Mouse (Mus musculus) lung, postnatal 36 days (tissue): ENCODE measurements around the gene Rgl1.
A peak's percentile ranks its signal among the peaks of the same experiment; 100 is the strongest.
"Not testable (repeated sequence)": the region's sequence is repeated elsewhere in the genome, so short reads cannot be mapped to it uniquely, and the experiment has no call there.

Experiments used
- DNase-seq: peaks from one replicate; pipeline ENCODE4 v3.0.0; 2022; ENCODE audit warnings: mixed read lengths

Gene Rgl1

DNA sequence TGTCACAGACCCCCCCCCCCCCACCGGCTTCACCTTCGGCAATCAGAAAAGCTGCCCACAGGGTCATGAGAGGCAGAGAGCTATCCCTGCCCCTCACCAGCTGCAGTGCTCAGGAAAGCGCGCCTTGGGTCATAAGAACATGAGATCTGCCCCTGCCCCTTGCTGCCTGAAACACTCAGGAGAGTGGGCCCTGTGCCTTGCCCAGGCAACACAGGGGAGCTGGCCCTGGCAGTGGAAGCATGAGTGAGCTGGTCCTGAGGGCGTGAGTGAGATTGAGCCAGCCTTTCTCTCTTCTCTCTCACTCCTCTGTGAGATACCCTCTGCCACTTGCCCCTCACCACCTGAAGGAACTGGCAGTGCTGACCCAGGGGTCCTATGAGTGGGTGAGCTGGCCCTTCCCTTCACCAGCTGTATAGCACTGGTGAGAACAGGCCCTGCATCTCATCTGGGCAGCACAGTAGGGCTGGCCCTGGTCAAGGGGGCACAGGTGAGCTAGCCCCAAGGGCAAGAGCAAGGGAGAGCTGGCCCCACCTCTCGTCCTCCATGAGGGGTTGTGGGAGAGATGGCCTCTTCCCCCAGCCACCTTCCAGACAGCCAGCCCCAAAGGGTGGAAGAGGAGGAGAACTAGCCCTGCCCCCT lies 115.2 kb downstream of the Rgl1 start:
- no peak for DNase-seq

GRCm38 (mm10) chr1:152648052-152648451 lies 118.1 kb downstream of the Rgl1 start:
- no peak for DNase-seq

DNA sequence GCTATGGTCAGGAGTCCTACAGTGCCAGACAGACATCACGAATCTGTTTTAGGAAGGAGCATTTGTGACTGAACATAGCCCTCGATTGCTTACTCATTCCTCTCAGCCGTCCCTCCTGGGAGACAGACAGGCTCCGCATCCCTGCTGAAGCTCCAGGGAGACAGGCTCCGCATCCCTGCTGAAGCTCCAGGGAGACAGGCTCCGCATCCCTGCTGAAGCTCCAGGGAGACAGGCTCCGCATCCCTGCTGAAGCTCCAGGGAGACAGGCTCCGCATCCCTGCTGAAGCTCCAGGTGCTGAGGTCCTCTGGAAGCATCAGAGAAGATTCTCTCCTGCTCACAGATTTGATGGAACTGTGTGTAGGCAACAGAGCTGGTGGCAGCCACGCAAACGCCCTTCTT lies 123.9 kb downstream of the Rgl1 start:
- DNase-seq, result not testable (repeated sequence)

GRCm38 (mm10) chr1:152640195-152640981 lies 125.8 kb downstream of the Rgl1 start:
- peak; percentile 64 for DNase-seq

- DNase-seq, result no peak
Observed at GRCm38 (mm10) chr1:152639344-152639743, 126.8 kb downstream of the Rgl1 start.

GRCm38 (mm10) chr1:152634638-152635037 lies 131.5 kb downstream of the Rgl1 start:
- DNase-seq, result no peak

DNA sequence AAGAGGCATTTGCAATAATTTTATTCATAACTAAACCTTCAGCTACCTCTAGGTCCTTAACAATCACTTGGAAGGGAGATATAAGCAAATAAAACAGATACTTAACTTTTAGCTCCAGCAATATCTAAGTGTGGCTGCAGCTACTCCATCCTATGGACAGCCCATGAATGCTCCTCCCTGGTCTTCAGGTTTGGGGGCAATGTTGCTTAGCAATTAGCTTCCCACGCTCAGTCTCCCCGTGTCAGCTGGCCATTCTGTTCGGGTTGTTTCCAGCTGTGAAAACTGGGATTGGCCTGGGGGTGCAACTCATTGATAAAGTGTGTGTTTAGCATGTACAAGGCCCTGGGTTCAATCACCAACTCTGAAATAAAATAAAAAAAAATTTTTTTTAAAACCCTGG lies 136.4 kb downstream of the Rgl1 start:
- no peak for DNase-seq

DNA sequence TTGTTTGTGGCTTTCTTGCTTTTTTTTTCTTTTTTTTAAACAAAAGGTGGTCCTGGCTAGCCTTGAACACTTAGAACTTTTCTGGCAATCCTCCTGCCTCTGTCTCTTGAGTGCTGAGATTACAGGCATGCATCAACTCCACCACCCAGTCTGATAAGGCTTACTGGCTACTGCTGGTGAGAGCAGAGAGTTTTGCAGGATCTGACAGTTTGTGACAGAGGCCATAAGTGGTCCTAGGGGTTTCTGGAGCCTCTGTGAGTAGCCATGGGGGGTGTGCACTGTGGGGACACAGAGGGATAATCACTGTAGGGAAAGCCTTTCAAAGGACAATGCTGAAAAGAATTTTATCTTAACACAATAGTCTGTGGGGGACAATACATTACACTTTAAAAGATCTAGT lies 140.5 kb downstream of the Rgl1 start:
- DNase-seq, result no peak

- DNase-seq, result peak; percentile 90
Observed at GRCm38 (mm10) chr1:152624644-152625454, 141.3 kb downstream of the Rgl1 start.

DNA sequence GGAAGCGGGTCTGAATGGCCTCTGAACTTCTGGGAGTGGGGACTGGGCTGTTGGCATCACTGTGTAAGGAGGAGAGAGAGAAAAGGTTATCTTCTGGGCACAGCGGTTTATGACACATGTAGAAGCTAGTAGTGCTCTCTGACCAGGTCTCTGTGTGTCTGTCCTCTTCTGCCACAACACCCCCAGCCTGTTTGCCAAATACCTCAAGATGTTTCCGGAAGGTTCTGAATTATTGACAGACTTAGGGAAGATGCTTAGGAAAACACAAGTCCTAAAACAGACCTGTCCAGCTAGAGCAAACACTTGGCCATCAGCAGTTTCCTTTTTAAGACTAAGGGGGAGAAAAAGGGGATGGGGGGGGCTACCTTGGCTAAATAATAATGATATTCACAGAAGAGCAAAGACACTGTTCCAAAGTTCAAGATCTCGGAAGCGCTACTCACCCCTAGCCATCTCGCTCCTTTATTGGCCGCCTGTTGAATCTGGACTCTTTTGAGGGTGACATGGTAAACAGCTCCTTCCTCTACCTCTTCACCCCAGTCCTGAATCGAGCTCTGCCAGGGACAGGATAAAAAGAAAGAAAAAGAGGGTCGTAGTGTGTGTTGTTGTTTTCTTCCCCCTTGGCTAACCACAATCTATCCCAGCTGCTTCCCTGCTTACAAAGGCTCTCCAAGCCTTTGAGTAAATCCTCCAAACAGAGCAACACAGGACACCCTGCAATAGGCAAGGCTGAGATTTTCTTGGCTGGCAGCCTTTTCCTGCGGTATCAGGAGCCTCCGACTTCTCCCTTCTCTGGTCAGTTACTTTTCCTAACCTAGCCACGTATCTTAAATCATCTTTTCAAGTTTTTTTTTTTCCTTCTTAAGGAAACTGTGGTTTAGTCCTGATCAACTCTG lies 142.5 kb downstream of the Rgl1 start:
- peak; percentile 67 for DNase-seq

GRCm38 (mm10) chr1:152622765-152623211 lies 143.4 kb downstream of the Rgl1 start:
- DNase-seq, result peak; percentile 59

- no peak for DNase-seq
Observed at GRCm38 (mm10) chr1:152621624-152622023, 144.5 kb downstream of the Rgl1 start.

DNA sequence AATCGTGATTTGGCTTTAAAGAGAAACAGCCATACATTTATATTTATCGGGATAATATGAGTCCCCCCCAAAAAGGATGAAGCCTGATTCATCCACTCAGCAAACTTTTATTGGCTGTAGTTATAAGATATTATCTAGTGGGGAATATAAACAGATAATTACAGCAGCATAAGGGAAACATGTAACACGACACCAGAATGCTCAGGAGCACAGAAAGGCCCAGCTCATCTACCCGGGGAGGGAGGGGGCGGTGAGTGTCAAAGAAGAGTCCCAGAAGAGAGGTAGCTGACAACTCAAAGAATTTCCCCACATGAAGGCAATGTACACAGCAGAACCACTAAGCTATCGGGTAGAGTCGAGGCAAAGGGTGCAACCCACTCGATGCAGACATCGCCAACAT lies 146.8 kb downstream of the Rgl1 start:
- DNase-seq, result no peak

DNA sequence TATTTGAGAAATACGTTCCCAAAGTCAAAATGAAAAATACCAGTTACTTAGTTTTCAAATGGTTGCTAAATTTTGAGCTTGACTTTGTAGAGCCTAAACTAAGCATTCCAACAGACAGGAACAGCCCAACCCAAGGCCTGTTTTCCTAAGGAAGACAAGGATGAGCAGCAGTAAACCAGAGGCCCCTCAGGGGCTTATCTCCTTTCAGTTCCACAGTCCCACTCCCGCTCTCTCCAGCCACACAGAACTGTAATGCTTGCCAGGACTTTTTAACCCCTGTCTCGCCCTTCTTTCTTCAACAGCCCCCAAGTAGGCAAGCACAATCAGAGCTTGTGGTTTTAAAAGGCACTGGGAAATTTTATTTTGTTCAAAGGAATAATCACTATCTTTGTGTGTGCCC lies 147.3 kb downstream of the Rgl1 start:
- DNase-seq, result no peak

DNA sequence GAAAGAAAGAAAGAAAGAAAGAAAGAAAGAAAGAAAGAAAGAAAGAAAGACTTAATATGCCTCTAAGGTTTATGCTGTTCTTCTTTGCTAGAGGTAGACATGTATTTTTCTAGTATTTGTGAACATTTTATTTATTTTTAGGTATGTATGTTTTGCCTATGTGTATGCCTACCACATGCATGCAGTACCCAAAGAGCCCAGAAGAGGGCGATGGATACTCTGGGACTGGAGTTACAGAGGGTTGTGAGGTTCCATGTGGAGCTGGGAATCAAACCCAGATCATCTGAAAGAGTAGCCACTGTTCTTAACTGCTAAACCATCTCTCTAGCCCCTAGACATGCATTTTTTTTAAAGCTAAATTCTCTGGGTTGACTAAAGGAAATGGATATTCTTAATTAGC lies 147.8 kb downstream of the Rgl1 start:
- DNase-seq, result no peak

DNA sequence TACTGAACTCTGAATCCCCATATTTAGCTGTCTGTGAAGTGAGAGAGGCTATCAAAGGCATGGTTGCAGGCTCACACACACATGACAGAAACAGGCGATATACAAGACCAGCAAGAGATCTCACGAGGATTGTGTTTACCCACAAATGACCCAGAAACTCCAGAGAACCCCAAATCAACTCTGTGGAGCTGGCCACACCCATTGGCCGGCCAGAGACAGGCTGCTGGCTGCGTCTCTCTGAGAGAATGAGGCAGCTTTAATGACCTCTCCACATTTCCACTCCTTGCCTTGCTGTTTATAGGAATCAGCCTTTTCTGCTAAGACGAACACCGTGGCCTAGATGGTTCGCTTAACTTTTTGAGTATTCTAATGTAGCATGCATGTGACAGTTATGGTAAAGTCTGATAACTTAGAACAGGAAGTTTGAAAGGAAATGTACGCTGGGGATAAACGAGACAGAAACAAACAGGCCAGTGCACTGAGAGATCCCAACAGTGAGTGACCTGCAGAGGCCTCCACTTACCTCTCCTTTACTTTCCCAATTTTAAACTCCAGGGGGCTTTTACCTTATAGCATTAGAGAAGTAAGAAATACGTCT lies 148.3 kb downstream of the Rgl1 start:
- no peak for DNase-seq

DNA sequence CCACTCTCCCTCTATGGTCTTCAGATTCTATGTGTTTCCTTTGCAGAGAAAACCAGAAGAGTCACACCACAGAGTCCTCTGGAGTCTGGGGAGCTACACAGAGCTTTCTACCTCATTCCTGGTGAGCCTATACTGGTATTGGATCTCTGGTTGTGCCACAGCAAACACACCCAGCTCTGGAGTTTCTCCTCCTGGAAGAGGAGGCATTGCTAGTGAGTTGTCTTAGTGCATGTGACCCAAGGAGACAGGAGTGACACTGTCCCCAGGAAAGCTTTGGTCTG lies 149.4 kb downstream of the Rgl1 start:
- no peak for DNase-seq

GRCm38 (mm10) chr1:152615987-152616776 lies 150.0 kb downstream of the Rgl1 start:
- no peak for DNase-seq

- no peak for DNase-seq
Observed at GRCm38 (mm10) chr1:152614743-152615380, 151.3 kb downstream of the Rgl1 start.

- no peak for DNase-seq
Observed at GRCm38 (mm10) chr1:152613158-152613857, 152.8 kb downstream of the Rgl1 start.
